Mouse (Mus musculus): ENCODE measurements around the gene Mosmo. TPM values are rescaled to one million over a fixed set of nuclear protein-coding genes. Genes with fewer than 3 reads are reported as not detected.

The Mosmo gene
- 6.2 and 7.7 TPM in 2 replicates for polyA plus RNA-seq (2015; fragmentation: Nextera tagmentation; extraction: Ambion mirVana)

DNA sequence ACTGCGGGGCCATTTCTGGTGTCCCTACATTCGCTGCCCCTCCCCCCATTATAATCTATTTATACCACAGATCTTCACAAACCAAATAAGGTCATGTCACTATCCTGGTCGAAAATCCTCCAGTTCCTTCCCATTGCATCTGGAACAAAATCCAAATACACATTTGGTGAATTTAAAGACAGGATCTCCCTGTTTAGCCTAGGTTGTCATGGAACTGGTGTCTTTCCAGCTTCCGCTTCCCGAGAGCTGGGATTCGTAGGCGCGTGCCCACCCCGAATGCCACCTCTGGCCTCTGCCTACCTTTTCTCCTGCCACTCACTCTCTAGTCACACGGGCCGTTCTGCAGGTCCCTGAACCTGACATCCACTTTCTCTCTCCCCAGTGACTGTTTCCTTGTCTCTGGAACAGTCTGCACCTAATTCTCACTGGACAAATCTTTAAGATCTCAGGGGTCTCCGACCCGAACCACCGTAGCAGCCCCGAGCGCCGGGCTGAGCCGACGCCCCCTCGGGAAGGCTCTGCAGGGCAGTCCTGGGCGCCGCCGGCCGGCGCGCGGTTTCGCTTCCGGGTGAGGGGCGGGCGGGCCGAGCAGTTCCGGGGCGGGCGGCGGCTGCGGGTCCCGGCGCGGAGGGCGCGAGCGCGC, at the start of gene Mosmo:
Gene Mosmo (plus strand): TSS at position 618 of the 643 bp plus-strand sequence.
- Histone ChIP-seq H3K36me3 (ENCODE audit: control insufficient read depth, insufficient read depth, low read length) (no peaks in the 10 kb centered on the region), H3K9me3 (replicated peaks; ENCODE audit: control insufficient read depth, low read length) (no peaks in the 10 kb centered on the region), H3K4me3 (replicated peaks; ENCODE audit: low read length) (peak within 1 kb of the TSS; percentile 83), H3K27ac (ENCODE audit: low read length) (peak within 1 kb of the TSS; percentile 73), H3K27me3 (ENCODE audit: control insufficient read depth, insufficient read depth, low read length) (no peaks in the 10 kb centered on the region), H3K9ac (ENCODE audit: low read length) (peak within 1 kb of the TSS; percentile 87), H3K4me2 (ENCODE audit: low read depth, low read length) (peak within 1 kb of the TSS; percentile 89), H3K4me1 (ENCODE audit: control insufficient read depth, insufficient read depth, low read length) (peaks cover 27% of the 10 kb centered on the region)
- under 1% methylated on average over 44 of the region's 44 CpGs for WGBS
- peak; percentile 91 for ATAC-seq (ENCODE audit: insufficient read depth, low FRiP score)

DNA sequence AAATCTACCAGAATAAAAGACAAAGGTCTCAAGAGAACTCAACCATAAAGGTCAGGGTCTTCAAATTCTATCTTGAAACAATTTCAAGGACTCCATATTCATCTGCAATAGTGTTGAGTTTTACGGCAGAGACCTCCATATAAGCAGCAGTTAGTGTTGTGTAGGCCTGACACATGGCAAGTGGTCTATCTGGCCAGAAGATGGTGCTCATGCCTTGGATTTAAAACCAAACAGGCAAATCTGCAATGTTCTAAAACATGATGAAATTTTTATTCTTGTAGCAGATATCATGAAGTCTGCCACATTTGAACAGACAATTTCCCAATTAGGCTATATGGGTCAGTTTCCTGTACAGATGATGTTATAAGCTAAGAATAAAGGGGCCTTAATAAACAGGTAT, 44.9 kb upstream of the Mosmo start:
- Histone ChIP-seq H3K27me3 (ENCODE audit: control insufficient read depth, insufficient read depth, low read length) (no peaks in the 10 kb centered on the region), H3K4me1 (ENCODE audit: control insufficient read depth, insufficient read depth, low read length) (peaks cover 9% of the 10 kb centered on the region), H3K27ac (ENCODE audit: low read length) (no peak overlapping the region), H3K36me3 (ENCODE audit: control insufficient read depth, insufficient read depth, low read length) (no peaks in the 10 kb centered on the region), H3K9ac (ENCODE audit: low read length) (no peak overlapping the region), H3K4me3 (replicated peaks; ENCODE audit: low read length) (no peak overlapping the region), H3K9me3 (replicated peaks; ENCODE audit: control insufficient read depth, low read length) (no peaks in the 10 kb centered on the region), H3K4me2 (ENCODE audit: low read depth, low read length) (no peak overlapping the region)
- WGBS: 69% methylated on average over 1 of the region's 1 CpGs
- ATAC-seq (ENCODE audit: insufficient read depth, low FRiP score): no peak

DNA sequence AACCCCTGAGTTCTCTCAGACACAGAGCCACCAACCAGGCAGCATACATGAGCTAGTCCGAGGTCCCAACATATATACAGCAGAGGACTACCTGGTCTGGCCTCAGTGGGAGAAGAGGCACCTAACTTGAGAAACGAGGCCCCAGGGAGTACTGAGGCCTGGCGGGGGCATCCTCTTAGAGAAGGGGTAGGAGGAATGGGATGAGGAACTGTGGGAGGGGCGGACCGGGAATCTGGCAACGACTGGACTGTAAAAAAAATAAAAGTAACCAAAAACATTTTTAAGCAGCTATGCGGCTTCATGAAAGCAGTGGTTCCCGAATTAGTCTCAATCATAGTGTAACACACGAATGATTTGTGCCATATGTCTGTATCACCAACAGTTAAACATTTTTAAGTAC, 43.1 kb upstream of the Mosmo start:
- 5% methylated on average over 9 of the region's 9 CpGs for WGBS
- no peak for ATAC-seq (ENCODE audit: insufficient read depth, low FRiP score)

DNA sequence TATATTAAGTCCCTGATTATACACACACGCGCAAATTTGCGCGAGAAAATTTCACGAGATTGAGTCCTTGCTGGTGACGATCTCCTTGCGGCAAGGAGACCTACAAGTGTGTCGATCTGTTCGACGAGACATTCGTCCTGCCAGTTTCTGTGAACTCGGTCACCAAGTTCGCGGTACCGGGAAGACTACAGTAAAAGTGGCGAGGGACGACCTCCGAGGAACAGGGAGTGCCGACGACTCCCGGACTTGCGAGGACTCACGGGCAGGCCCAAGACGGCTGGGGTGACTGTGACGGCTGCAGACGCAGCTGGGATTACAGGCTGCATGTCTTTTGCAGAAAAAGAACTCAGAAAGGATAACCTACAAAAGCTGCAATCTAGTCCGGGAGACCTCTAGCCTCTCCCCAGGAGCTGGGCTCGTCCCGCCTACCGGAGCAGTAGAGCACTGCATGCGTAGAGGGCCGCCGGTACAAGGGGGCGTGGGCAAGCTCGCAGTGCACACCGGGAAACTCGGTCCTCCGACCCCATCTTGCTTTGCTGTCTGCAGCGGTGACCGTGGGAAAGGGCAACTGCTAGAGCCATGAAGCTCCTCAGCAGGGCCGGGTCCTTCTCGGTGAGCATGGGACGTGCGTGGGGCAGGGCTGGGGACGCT, 42.6 kb upstream of the Mosmo start, which contains the start of gene Uqcrc2:
Gene Uqcrc2 (plus strand): TSS at position 466 of the 651 bp plus-strand sequence.
- Histone ChIP-seq H3K27me3 (ENCODE audit: control insufficient read depth, insufficient read depth, low read length) (no peaks in the 10 kb centered on the region), H3K9ac (ENCODE audit: low read length) (peak within 1 kb of the TSS; percentile 97), H3K4me1 (ENCODE audit: control insufficient read depth, insufficient read depth, low read length) (peaks cover 9% of the 10 kb centered on the region), H3K27ac (ENCODE audit: low read length) (peak within 1 kb of the TSS; percentile 87), H3K36me3 (ENCODE audit: control insufficient read depth, insufficient read depth, low read length) (no peaks in the 10 kb centered on the region), H3K4me3 (replicated peaks; ENCODE audit: low read length) (peak within 1 kb of the TSS; percentile 90), H3K4me2 (ENCODE audit: low read depth, low read length) (peak within 1 kb of the TSS; percentile 81), H3K9me3 (replicated peaks; ENCODE audit: control insufficient read depth, low read length) (no peaks in the 10 kb centered on the region)
- under 1% methylated on average over 45 of the region's 45 CpGs for WGBS
- ATAC-seq (ENCODE audit: insufficient read depth, low FRiP score): peak; percentile 100

More for the DNA sequence above, 43.1 kb upstream of the Mosmo start:
- Histone ChIP-seq H3K4me3 (replicated peaks; ENCODE audit: low read length) (peak overlapping the region; percentile 90), H3K27ac (ENCODE audit: low read length) (peak overlapping the region; percentile 87), H3K27me3 (ENCODE audit: control insufficient read depth, insufficient read depth, low read length) (no peaks in the 10 kb centered on the region), H3K9me3 (replicated peaks; ENCODE audit: control insufficient read depth, low read length) (no peaks in the 10 kb centered on the region), H3K4me1 (ENCODE audit: control insufficient read depth, insufficient read depth, low read length) (peaks cover 9% of the 10 kb centered on the region), H3K36me3 (ENCODE audit: control insufficient read depth, insufficient read depth, low read length) (no peaks in the 10 kb centered on the region), H3K9ac (ENCODE audit: low read length) (peak overlapping the region; percentile 97), H3K4me2 (ENCODE audit: low read depth, low read length) (peak overlapping the region; percentile 60)

DNA sequence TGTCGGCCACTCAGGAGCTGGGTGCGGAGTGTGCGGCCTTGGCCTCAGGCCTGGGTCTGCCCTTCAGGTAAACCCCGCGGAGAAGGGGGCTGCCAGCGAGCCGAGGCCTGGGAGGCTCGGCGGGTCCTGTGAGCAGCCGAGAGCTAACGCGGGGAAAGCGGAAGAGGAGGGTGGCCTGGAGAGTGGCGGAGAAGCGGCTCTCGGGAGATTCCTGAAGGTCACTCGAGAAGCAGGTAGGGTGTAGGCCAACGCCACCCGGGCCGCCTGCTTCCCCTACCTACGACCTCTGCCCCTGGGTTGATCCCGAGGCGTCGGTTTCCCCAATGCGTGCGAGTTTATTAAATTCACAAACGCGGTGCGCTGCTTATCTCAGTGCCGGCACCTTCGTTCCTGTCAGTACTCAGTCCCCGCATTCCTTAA, 42.0 kb upstream of the Mosmo start:
- Histone ChIP-seq H3K4me3 (replicated peaks; ENCODE audit: low read length) (peak overlapping the region; percentile 90), H3K27ac (ENCODE audit: low read length) (peak overlapping the region; percentile 87), H3K4me1 (ENCODE audit: control insufficient read depth, insufficient read depth, low read length) (peaks cover 9% of the 10 kb centered on the region), H3K9me3 (replicated peaks; ENCODE audit: control insufficient read depth, low read length) (no peaks in the 10 kb centered on the region), H3K36me3 (ENCODE audit: control insufficient read depth, insufficient read depth, low read length) (peaks cover 3% of the 10 kb centered on the region; the same call in 1 of the 2 replicates), H3K9ac (ENCODE audit: low read length) (peak overlapping the region; percentile 97), H3K4me2 (ENCODE audit: low read depth, low read length) (peak overlapping the region; percentile 81), H3K27me3 (ENCODE audit: control insufficient read depth, insufficient read depth, low read length) (no peaks in the 10 kb centered on the region)
- no peak; the same call in none of the 2 replicates for ATAC-seq (ENCODE audit: insufficient read depth, low FRiP score)
- WGBS: under 1% methylated on average over 32 of the region's 32 CpGs

DNA sequence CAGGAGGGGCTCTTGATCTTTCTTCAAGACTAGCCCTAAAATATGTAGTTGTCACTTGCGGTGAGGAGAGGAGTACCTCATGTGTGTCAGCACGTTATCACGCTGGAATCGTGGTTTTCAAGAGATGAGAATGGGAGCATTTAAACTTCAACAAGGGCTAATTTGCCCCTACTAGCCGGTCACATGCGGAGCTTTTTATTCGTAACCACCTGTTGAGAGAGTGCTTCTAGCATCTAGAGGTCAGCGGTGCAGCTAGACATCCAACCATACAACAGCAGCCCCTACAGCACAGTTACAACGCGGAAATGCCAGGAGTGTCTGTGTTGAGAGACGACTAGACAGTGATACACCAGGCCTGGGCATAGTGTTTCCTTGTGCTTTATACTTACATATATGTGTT, 41.6 kb upstream of the Mosmo start:
- WGBS: under 1% methylated on average over 11 of the region's 11 CpGs
- no peak for ATAC-seq (ENCODE audit: insufficient read depth, low FRiP score)
- Histone ChIP-seq H3K27ac (ENCODE audit: low read length) (peak overlapping the region; percentile 87; the same call in 1 of the 2 replicates), H3K9me3 (replicated peaks; ENCODE audit: control insufficient read depth, low read length) (no peaks in the 10 kb centered on the region), H3K4me3 (replicated peaks; ENCODE audit: low read length) (peak overlapping the region; percentile 90), H3K9ac (ENCODE audit: low read length) (peak overlapping the region; percentile 97), H3K4me2 (ENCODE audit: low read depth, low read length) (peak overlapping the region; percentile 81), H3K4me1 (ENCODE audit: control insufficient read depth, insufficient read depth, low read length) (peaks cover 9% of the 10 kb centered on the region), H3K27me3 (ENCODE audit: control insufficient read depth, insufficient read depth, low read length) (no peaks in the 10 kb centered on the region), H3K36me3 (ENCODE audit: control insufficient read depth, insufficient read depth, low read length) (peaks cover 3% of the 10 kb centered on the region; the same call in 1 of the 2 replicates)

DNA sequence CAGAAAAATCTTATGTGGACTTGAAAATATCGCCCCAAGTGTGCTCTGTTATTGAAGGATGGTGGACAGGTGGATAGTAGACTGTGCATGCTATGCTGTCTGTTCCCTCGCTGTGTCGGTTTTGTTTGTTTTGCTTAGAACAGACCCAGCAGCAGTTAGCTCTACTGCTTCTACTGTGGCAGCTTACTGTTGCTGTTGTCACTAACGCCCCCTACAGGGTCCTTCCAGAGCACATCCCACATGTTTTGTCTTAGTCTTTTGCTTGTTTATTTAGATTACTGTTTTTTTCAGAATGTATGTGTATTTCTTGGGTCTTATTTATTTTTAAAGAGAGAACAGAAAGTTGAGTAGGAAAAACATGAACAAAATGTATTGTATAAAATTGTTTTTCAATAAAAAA, 34.2 kb upstream of the Mosmo start:
- H3K27me3 ChIP-seq (ENCODE audit: control insufficient read depth, insufficient read depth, low read length): no peaks in the 10 kb centered on the region
- WGBS: 66% methylated on average over 4 of the region's 4 CpGs
- H3K4me3 ChIP-seq (replicated peaks; ENCODE audit: low read length): no peak overlapping the region
- no peak overlapping the region for H3K9ac ChIP-seq (ENCODE audit: low read length)
- no peak overlapping the region for H3K4me2 ChIP-seq (ENCODE audit: low read depth, low read length)
- no peak overlapping the region for H3K27ac ChIP-seq (ENCODE audit: low read length)
- no peaks in the 10 kb centered on the region for H3K9me3 ChIP-seq (replicated peaks; ENCODE audit: control insufficient read depth, low read length)
- no peaks in the 10 kb centered on the region for H3K4me1 ChIP-seq (ENCODE audit: control insufficient read depth, insufficient read depth, low read length)
- H3K36me3 ChIP-seq (ENCODE audit: control insufficient read depth, insufficient read depth, low read length): peaks cover 17% of the 10 kb centered on the region; the same call in 1 of the 2 replicates
- no peak for ATAC-seq (ENCODE audit: insufficient read depth, low FRiP score)

DNA sequence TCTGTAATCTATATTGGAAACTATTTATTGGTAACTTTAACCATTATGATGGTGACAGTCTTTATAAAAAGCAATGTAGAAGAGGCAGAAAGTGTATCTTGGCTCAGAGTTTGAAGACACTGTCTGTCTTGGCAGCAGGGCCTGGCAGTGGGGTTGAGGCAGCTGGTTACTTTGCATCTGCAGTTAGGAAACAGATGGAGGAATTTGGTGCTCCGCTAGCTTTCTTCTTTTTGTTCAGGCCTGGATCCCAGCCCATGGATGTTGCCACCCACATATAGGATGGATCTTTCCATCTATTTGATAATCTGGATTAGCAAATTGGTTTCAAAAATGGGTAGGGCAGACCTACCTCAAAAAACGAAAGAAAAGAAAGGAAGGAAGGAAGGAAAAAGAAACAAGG, 29.6 kb upstream of the Mosmo start:
- 88% methylated on average over 2 of the region's 2 CpGs for WGBS
- no peak overlapping the region for H3K9ac ChIP-seq (ENCODE audit: low read length)
- H3K4me1 ChIP-seq (ENCODE audit: control insufficient read depth, insufficient read depth, low read length): no peaks in the 10 kb centered on the region
- H3K27ac ChIP-seq (ENCODE audit: low read length): no peak overlapping the region
- no peak overlapping the region for H3K4me2 ChIP-seq (ENCODE audit: low read depth, low read length)
- H3K36me3 ChIP-seq (ENCODE audit: control insufficient read depth, insufficient read depth, low read length): peaks cover 32% of the 10 kb centered on the region
- no peaks in the 10 kb centered on the region for H3K9me3 ChIP-seq (replicated peaks; ENCODE audit: control insufficient read depth, low read length)
- no peak for ATAC-seq (ENCODE audit: insufficient read depth, low FRiP score)
- H3K4me3 ChIP-seq (replicated peaks; ENCODE audit: low read length): no peak overlapping the region
- no peaks in the 10 kb centered on the region for H3K27me3 ChIP-seq (ENCODE audit: control insufficient read depth, insufficient read depth, low read length)

DNA sequence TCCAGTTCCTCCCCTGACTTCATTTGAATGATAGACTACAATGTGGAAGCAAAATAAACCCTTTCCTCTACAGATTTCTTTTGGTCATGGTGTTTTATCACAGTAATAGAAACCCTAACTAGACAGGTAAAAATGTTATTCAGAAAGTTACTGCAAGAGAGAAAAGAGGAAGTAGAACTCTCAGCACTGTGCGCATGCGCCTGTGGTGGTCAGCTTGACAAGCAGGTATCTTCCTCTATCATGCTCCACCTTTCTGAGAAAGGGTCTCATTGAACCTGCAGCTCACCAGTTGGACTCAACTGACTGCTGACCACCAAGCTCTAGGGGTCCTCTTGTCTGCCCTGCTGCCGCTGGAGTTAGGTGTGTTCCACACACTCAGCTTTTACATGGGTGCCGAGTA, 15.3 kb upstream of the Mosmo start:
- no peak overlapping the region for H3K4me2 ChIP-seq (ENCODE audit: low read depth, low read length)
- no peak for ATAC-seq (ENCODE audit: insufficient read depth, low FRiP score)
- H3K4me3 ChIP-seq (replicated peaks; ENCODE audit: low read length): no peak overlapping the region
- no peak overlapping the region for H3K27ac ChIP-seq (ENCODE audit: low read length)
- WGBS: 87% methylated on average over 4 of the region's 4 CpGs
- H3K9me3 ChIP-seq (replicated peaks; ENCODE audit: control insufficient read depth, low read length): no peaks in the 10 kb centered on the region
- H3K9ac ChIP-seq (ENCODE audit: low read length): no peak overlapping the region
- H3K27me3 ChIP-seq (ENCODE audit: control insufficient read depth, insufficient read depth, low read length): no peaks in the 10 kb centered on the region
- peaks cover 14% of the 10 kb centered on the region; the same call in 1 of the 2 replicates for H3K36me3 ChIP-seq (ENCODE audit: control insufficient read depth, insufficient read depth, low read length)
- H3K4me1 ChIP-seq (ENCODE audit: control insufficient read depth, insufficient read depth, low read length): no peaks in the 10 kb centered on the region
